In the genomic region with DNA sequence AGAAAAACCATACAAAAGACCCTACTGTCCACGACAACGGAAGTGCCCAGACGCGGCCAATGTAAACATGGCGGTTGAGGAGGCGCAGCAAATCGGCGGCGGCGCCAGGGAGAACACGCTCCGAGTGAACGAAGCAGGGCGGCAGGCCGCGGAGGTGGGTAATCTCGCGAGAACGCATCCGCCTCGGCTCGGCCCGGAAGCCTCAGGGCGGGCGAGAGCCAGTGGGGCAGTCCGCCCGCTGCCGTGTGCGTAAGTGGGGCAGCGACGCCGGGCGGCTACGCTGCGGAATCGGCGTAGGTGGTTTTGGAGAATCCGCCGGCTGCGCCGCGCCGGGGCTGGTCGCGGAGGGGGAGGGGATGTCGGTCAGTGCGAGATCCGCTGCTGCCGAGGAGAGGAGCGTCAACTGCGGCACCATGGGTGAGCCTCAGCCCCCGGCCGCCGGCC, we compare ENCODE assay signal across 7 mouse cellular contexts. TPM values are rescaled to one million over a fixed set of nuclear protein-coding genes. Genes with fewer than 3 reads are reported as not detected.
DNase-seq lines count a peak whose midpoint lies in the region; ATAC-seq lines count a peak whose summit lies in the region.

TSS of gene Sept7 (plus strand) at position 157 of the 444 bp plus-strand sequence.

- peak within 1 kb of the TSS; percentile 98 for H3K27ac ChIP-seq in intestine, embryonic 16.5 days (ENCODE audit: low read length)
- peak within 1 kb of the TSS; percentile 99 for H3K27ac ChIP-seq in midbrain, embryonic 11.5 days (ENCODE audit: low read depth, low read length)

- no peaks in the 10 kb centered on the region for H3K27me3 ChIP-seq in intestine, embryonic 16.5 days (replicated peaks; ENCODE audit: control insufficient read depth, insufficient read depth, low read length)
- no peaks in the 10 kb centered on the region for H3K27me3 ChIP-seq in midbrain, embryonic 11.5 days (ENCODE audit: control insufficient read depth, insufficient read depth, low read length)

- WGBS in intestine, embryonic 16.5 days = under 1% methylated on average over 49 of the region's 54 CpGs
- under 1% methylated on average over 54 of the region's 54 CpGs for WGBS in midbrain, embryonic 11.5 days

- peak within 1 kb of the TSS; percentile 100 for H3K9ac ChIP-seq in intestine, embryonic 16.5 days (ENCODE audit: low read depth, low read length)
- peak within 1 kb of the TSS; percentile 98 for H3K9ac ChIP-seq in midbrain, embryonic 11.5 days (ENCODE audit: low read length)

- H3K4me1 ChIP-seq in intestine, embryonic 16.5 days (ENCODE audit: control insufficient read depth, insufficient read depth, low read length) = peaks cover 12% of the 10 kb centered on the region
- peaks cover 12% of the 10 kb centered on the region for H3K4me1 ChIP-seq in midbrain, embryonic 11.5 days (ENCODE audit: control insufficient read depth, insufficient read depth, low read length)

- no peaks in the 10 kb centered on the region for H3K36me3 ChIP-seq in intestine, embryonic 16.5 days (ENCODE audit: control insufficient read depth, insufficient read depth, low read length)
- H3K36me3 ChIP-seq in midbrain, embryonic 11.5 days (ENCODE audit: control insufficient read depth, insufficient read depth, low read length) = no peaks in the 10 kb centered on the region

- ATAC-seq in intestine, embryonic 16.5 days = peak; percentile 99
- ATAC-seq in midbrain, embryonic 11.5 days (ENCODE audit: low FRiP score) = peak; percentile 98

- H3K4me2 ChIP-seq in intestine, embryonic 16.5 days (ENCODE audit: low read depth, low read length) = peak within 1 kb of the TSS; percentile 73
- peak within 1 kb of the TSS; percentile 61 for H3K4me2 ChIP-seq in midbrain, embryonic 11.5 days

- no peaks in the 10 kb centered on the region for H3K9me3 ChIP-seq in intestine, embryonic 16.5 days (ENCODE audit: control insufficient read depth, low read length)
- no peaks in the 10 kb centered on the region for H3K9me3 ChIP-seq in midbrain, embryonic 11.5 days (ENCODE audit: control insufficient read depth, low read length)

- intact Hi-C loops in left cerebral cortex, postnatal 36 days (cut with DNase I) = loop anchor here (2.0 to 5.0 kb wide), 3 partner anchors 45 to 100 kb away; partner anchors contain the start of gene Herpud2

- peak; percentile 99 for DNase-seq in adrenal gland, adult 8-10 months
- peak; percentile 98 for DNase-seq in embryo, embryonic 9.5 days (ENCODE audit: extremely low spot score)
- peak; percentile 98 to 100 for DNase-seq in gastrocnemius, postnatal 4 days (ENCODE audit: low spot score in 2 of 2)
- DNase-seq in left cerebral cortex, postnatal 36 days (ENCODE audit: low spot score in 2 of 2) = peak; percentile 99 to 100
- DNase-seq in midbrain, embryonic 11.5 days (ENCODE audit: low spot score, missing footprints) = peak; percentile 100
- DNase-seq in skeletal muscle tissue, adult 2 months (ENCODE audit: low read depth, low spot score) = peak; percentile 99

- H3K4me3 ChIP-seq in intestine, embryonic 16.5 days (ENCODE audit: low read length) = peak within 1 kb of the TSS; percentile 100
- peak within 1 kb of the TSS; percentile 95 for H3K4me3 ChIP-seq in midbrain, embryonic 11.5 days (ENCODE audit: low read depth, low read length)

RNA-seq across cellular contexts. Expression of gene Sept7, which starts in this region (rescaled TPM):
- 100 to 1,000 TPM in 3 of 4 experiments, 10 to 100 TPM in 1; 98.7 to 122 (median 118) TPM for total RNA-seq in adrenal gland, adult 8-10 months (2022)
- total RNA-seq in gastrocnemius, postnatal 4 days (2021) = 100 to 1,000 TPM; 157 to 170 TPM
- 197 and 208 TPM in 2 replicates for polyA plus RNA-seq in intestine, embryonic 16.5 days (2015; fragmentation: Nextera tagmentation; extraction: Ambion mirVana)
- 100 to 1,000 TPM; 381 to 384 TPM for total RNA-seq in left cerebral cortex, postnatal 36 days (2021)
- 299 and 345 TPM in 2 replicates for polyA plus RNA-seq in midbrain, embryonic 11.5 days (2014; fragmentation: Nextera tagmentation; extraction: Ambion mirVana)

Comparison
In these comparisons a context has a peak if more than half of its experiments do, and no peak if none do; other contexts are left out.
1. Peak in every context shown above with its lines: DNase-seq, ATAC-seq, H3K4me3 ChIP-seq and H3K27ac ChIP-seq.